16 mouse cellular contexts compared by ENCODE assay signal in genomic region chr5:36819742-36820141, GRCm38 (mm10). TPM values are rescaled to one million over a fixed set of nuclear protein-coding genes. Genes with fewer than 3 reads are reported as not detected.
DNase-seq lines count a peak whose midpoint lies in the region; ATAC-seq and TF ChIP-seq lines count a peak whose summit lies in the region.
"Had no signal": no experiment of that assay in that cellular context is flagged by ENCODE, and none has a peak within 500 bp of the region (broad histone marks: within the 10 kb centered on the region; RNA-seq: fewer than 3 reads in every experiment).

No protein-coding gene starts in this region.

- H3K4me1 ChIP-seq in hindbrain, embryonic 16.5 days (ENCODE audit: control insufficient read depth, insufficient read depth, low read depth, low read length): no peaks in the 10 kb centered on the region
- H3K4me1 ChIP-seq in hindbrain, embryonic 10.5 days (replicated peaks): no peaks in the 10 kb centered on the region
- H3K4me1 ChIP-seq in intestine, postnatal 0 days (replicated peaks; ENCODE audit: control insufficient read depth, insufficient read depth, low read length): no peaks in the 10 kb centered on the region
- H3K4me1 ChIP-seq in intestine, embryonic 16.5 days (ENCODE audit: control insufficient read depth, insufficient read depth, low read length): no peaks in the 10 kb centered on the region
- H3K4me1 ChIP-seq: embryonic facial prominence, embryonic 13.5 days; embryonic facial prominence, embryonic 15.5 days; forebrain, embryonic 13.5 days had no signal

- 83% methylated on average over 5 of the region's 5 CpGs for WGBS in hindbrain, embryonic 16.5 days
- 87% methylated on average over 5 of the region's 5 CpGs for WGBS in hindbrain, embryonic 10.5 days
- WGBS in intestine, postnatal 0 days: 91% methylated on average over 5 of the region's 5 CpGs
- 84% methylated on average over 5 of the region's 5 CpGs for WGBS in intestine, embryonic 16.5 days

- ATAC-seq in hindbrain, embryonic 16.5 days: 0 out of 2 replicates have a peak, but pooled peaks have one; percentile 15
- peak; percentile 2; the same call in 1 of the 2 replicates for ATAC-seq in intestine, postnatal 0 days
- no peak for ATAC-seq in intestine, embryonic 16.5 days
- ATAC-seq: forebrain, embryonic 13.5 days; forebrain, embryonic 16.5 days had no signal

- H3K9ac ChIP-seq in hindbrain, embryonic 16.5 days (ENCODE audit: low read depth, low read length): no peak overlapping the region
- no peak overlapping the region for H3K9ac ChIP-seq in intestine, postnatal 0 days (ENCODE audit: low read depth, low read length)
- no peak overlapping the region for H3K9ac ChIP-seq in intestine, embryonic 16.5 days (ENCODE audit: low read depth, low read length)
- H3K9ac ChIP-seq: embryonic facial prominence, embryonic 13.5 days; embryonic facial prominence, embryonic 15.5 days; forebrain, embryonic 13.5 days had no signal

- H3K36me3 ChIP-seq in hindbrain, embryonic 16.5 days (ENCODE audit: control insufficient read depth, insufficient read depth, low read length): peaks cover 11% of the 10 kb centered on the region
- peaks cover 94% of the 10 kb centered on the region for H3K36me3 ChIP-seq in hindbrain, embryonic 10.5 days
- H3K36me3 ChIP-seq in intestine, postnatal 0 days (ENCODE audit: control insufficient read depth, insufficient read depth): peaks cover 85% of the 10 kb centered on the region
- H3K36me3 ChIP-seq in intestine, embryonic 16.5 days (ENCODE audit: control insufficient read depth, insufficient read depth, low read length): peaks cover 8% of the 10 kb centered on the region; the same call in 1 of the 2 replicates

- peak; percentile 49 to 51 for DNase-seq in cerebellum, postnatal 10 days
- DNase-seq in cerebellum, adult 8-10 months: no peak
- peak; percentile 2 for DNase-seq in gastrocnemius, postnatal 10 days
- no peak for DNase-seq in gastrocnemius, adult 8-10 months (ENCODE audit: low spot score in 2 of 2)
- no peak for DNase-seq in hindbrain, embryonic 10.5 days (ENCODE audit: low spot score)

- H3K4me2 ChIP-seq in hindbrain, embryonic 16.5 days (ENCODE audit: low read length): no peak overlapping the region
- no peak overlapping the region for H3K4me2 ChIP-seq in intestine, postnatal 0 days (replicated peaks; ENCODE audit: low read depth)
- H3K4me2 ChIP-seq in intestine, embryonic 16.5 days (ENCODE audit: low read depth, low read length): no peak overlapping the region
- H3K4me2 ChIP-seq: embryonic facial prominence, embryonic 13.5 days; embryonic facial prominence, embryonic 15.5 days; forebrain, embryonic 13.5 days had no signal

- no peak overlapping the region for H3K27ac ChIP-seq in hindbrain, embryonic 16.5 days (ENCODE audit: low read depth, low read length)
- no peak overlapping the region for H3K27ac ChIP-seq in hindbrain, embryonic 10.5 days
- H3K27ac ChIP-seq in intestine, postnatal 0 days (ENCODE audit: low read depth, low read length): no peak overlapping the region
- H3K27ac ChIP-seq in intestine, embryonic 16.5 days (ENCODE audit: low read length): no peak overlapping the region
- H3K27ac ChIP-seq: embryonic facial prominence, embryonic 13.5 days; embryonic facial prominence, embryonic 15.5 days; forebrain, embryonic 13.5 days had no signal

- H3K27me3 ChIP-seq in hindbrain, embryonic 16.5 days (replicated peaks; ENCODE audit: control insufficient read depth, insufficient read depth, low read length): no peaks in the 10 kb centered on the region
- H3K27me3 ChIP-seq in hindbrain, embryonic 10.5 days (ENCODE audit: insufficient read depth, poor library complexity, severe bottlenecking): no peaks in the 10 kb centered on the region
- H3K27me3 ChIP-seq in intestine, postnatal 0 days (replicated peaks; ENCODE audit: control insufficient read depth, insufficient read depth, low read length): no peaks in the 10 kb centered on the region
- H3K27me3 ChIP-seq in intestine, embryonic 16.5 days (replicated peaks; ENCODE audit: control insufficient read depth, insufficient read depth, low read length): no peaks in the 10 kb centered on the region
- H3K27me3 ChIP-seq: CH12.LX; embryonic facial prominence, embryonic 13.5 days; embryonic facial prominence, embryonic 15.5 days; forebrain, embryonic 13.5 days had no signal

- TF ChIP-seq CTCF in intestine, postnatal 0 days (IDR thresholded peaks at IDR 0.05; ENCODE audit: low read depth): no peak

- H3K9me3 ChIP-seq in hindbrain, embryonic 16.5 days (ENCODE audit: control insufficient read depth, low read length): no peaks in the 10 kb centered on the region
- H3K9me3 ChIP-seq in hindbrain, embryonic 10.5 days: no peaks in the 10 kb centered on the region
- H3K9me3 ChIP-seq in intestine, postnatal 0 days (ENCODE audit: control insufficient read depth): no peaks in the 10 kb centered on the region
- H3K9me3 ChIP-seq in intestine, embryonic 16.5 days (ENCODE audit: control insufficient read depth, low read length): no peaks in the 10 kb centered on the region
- H3K9me3 ChIP-seq: embryonic facial prominence, embryonic 13.5 days; embryonic facial prominence, embryonic 15.5 days; forebrain, embryonic 13.5 days; G1E had no signal

- H3K4me3 ChIP-seq in hindbrain, embryonic 16.5 days (ENCODE audit: low read length): no peak overlapping the region
- no peak overlapping the region for H3K4me3 ChIP-seq in hindbrain, embryonic 10.5 days
- H3K4me3 ChIP-seq in intestine, postnatal 0 days (ENCODE audit: low read depth, low read length): no peak overlapping the region
- no peak overlapping the region for H3K4me3 ChIP-seq in intestine, embryonic 16.5 days (ENCODE audit: low read length)
- H3K4me3 ChIP-seq: embryonic facial prominence, embryonic 13.5 days; embryonic facial prominence, embryonic 15.5 days; forebrain, embryonic 13.5 days had no signal

RNA-seq across cellular contexts. Expression of gene Man2b2, which starts 10.7 kb away (rescaled TPM):
- total RNA-seq in gastrocnemius, postnatal 10 days (2021): 10 to 100 TPM; 12.1 to 15.1 TPM
- 1 to 10 TPM; 3.7 to 6.0 (median 5.1) TPM for total RNA-seq in gastrocnemius, adult 8-10 months (2022)
- polyA plus RNA-seq in hindbrain, embryonic 16.5 days (2015; fragmentation: Nextera tagmentation; extraction: Ambion mirVana): 13.8 and 15.2 TPM in 2 replicates
- 16.6 and 17.7 TPM in 2 replicates for polyA plus RNA-seq in hindbrain, embryonic 10.5 days (2016; fragmentation: Nextera tagmentation; extraction: Ambion mirVana)
- polyA plus RNA-seq in intestine, postnatal 0 days (2015; fragmentation: Nextera tagmentation; extraction: Ambion mirVana): 99.0 and 116 TPM in 2 replicates
- 44.9 and 64.6 TPM in 2 replicates for polyA plus RNA-seq in intestine, embryonic 16.5 days (2015; fragmentation: Nextera tagmentation; extraction: Ambion mirVana)

RNA-seq across cellular contexts. Expression of gene Mrfap1, which starts 23.2 kb away (rescaled TPM):
- total RNA-seq in gastrocnemius, postnatal 10 days (2021): 100 to 1,000 TPM; 319 to 321 TPM
- 100 to 1,000 TPM; 231 to 247 (median 235) TPM for total RNA-seq in gastrocnemius, adult 8-10 months (2022)
- polyA plus RNA-seq in hindbrain, embryonic 16.5 days (2015; fragmentation: Nextera tagmentation; extraction: Ambion mirVana): 271 and 296 TPM in 2 replicates
- polyA plus RNA-seq in hindbrain, embryonic 10.5 days (2016; fragmentation: Nextera tagmentation; extraction: Ambion mirVana): 423 and 451 TPM in 2 replicates
- polyA plus RNA-seq in intestine, postnatal 0 days (2015; fragmentation: Nextera tagmentation; extraction: Ambion mirVana): 379 and 386 TPM in 2 replicates
- polyA plus RNA-seq in intestine, embryonic 16.5 days (2015; fragmentation: Nextera tagmentation; extraction: Ambion mirVana): 280 and 296 TPM in 2 replicates

RNA-seq across cellular contexts. Expression of gene Ppp2r2c, which starts 48.6 kb away (rescaled TPM):
- 1 to 10 TPM; 1.2 TPM for total RNA-seq in gastrocnemius, postnatal 10 days (2021)
- 1 to 10 TPM in 1 of 4 experiments, under 1 TPM in 3; 0.27 to 1.1 (median 0.37) TPM for total RNA-seq in gastrocnemius, adult 8-10 months (2022)
- polyA plus RNA-seq in hindbrain, embryonic 16.5 days (2015; fragmentation: Nextera tagmentation; extraction: Ambion mirVana): 52.4 and 58.2 TPM in 2 replicates
- 1.1 and 1.6 TPM in 2 replicates for polyA plus RNA-seq in hindbrain, embryonic 10.5 days (2016; fragmentation: Nextera tagmentation; extraction: Ambion mirVana)
- 0.95 and 1.0 TPM in 2 replicates for polyA plus RNA-seq in intestine, postnatal 0 days (2015; fragmentation: Nextera tagmentation; extraction: Ambion mirVana)
- polyA plus RNA-seq in intestine, embryonic 16.5 days (2015; fragmentation: Nextera tagmentation; extraction: Ambion mirVana): 0.40 and 0.42 TPM in 2 replicates
- total RNA-seq: common myeloid progenitor, adult 5-6 weeks had no signal
- polyA plus RNA-seq: CD4-positive, CD25-positive, alpha-beta regulatory T cell, adult 4 months; G1E had no signal

Comparison
In these comparisons a context has a peak if more than half of its experiments do, and no peak if none do; other contexts are left out.
1. DNase-seq: peak in cerebellum, postnatal 10 days (2 of 2) and gastrocnemius, postnatal 10 days (single experiment); none in cerebellum, adult 8-10 months (single experiment), gastrocnemius, adult 8-10 months (0 of 2) and hindbrain, embryonic 10.5 days (single experiment).
2. RNA of gene Ppp2r2c, which starts 48.6 kb away (polyA plus RNA-seq): 52.4 to 58.2 TPM in hindbrain, embryonic 16.5 days; 1.1 to 1.6 TPM in hindbrain, embryonic 10.5 days, 0.95 to 1.0 TPM in intestine, postnatal 0 days and 0.40 to 0.42 TPM in intestine, embryonic 16.5 days; every median in the first group is over 10 times any median in the second.